Mouse (Mus musculus) myocyte (in vitro differentiated cells): Measurements from ENCODE around the gene Cd83. TPM values are rescaled to one million over a fixed set of nuclear protein-coding genes. Genes with fewer than 3 reads are reported as not detected.

Experiments used
- H3K27me3 ChIP-seq: one replicate; pipeline ENCODE4 v1.6.1; 2011; ENCODE audit not compliant: control insufficient read depth, insufficient read depth, insufficient read length
- H3K36me3 ChIP-seq: one replicate; pipeline ENCODE4 v1.6.1; 2011; ENCODE audit not compliant: control insufficient read depth, insufficient read depth
- H3K4me2 ChIP-seq: one replicate; pipeline ENCODE4 v1.6.1; 2011; ENCODE audit warnings: low read depth, control low read depth
- H3K4me3 ChIP-seq: one replicate; pipeline ENCODE4 v1.5.1; 2011; ENCODE audit warnings: mild to moderate bottlenecking, control low read depth, moderate library complexity
- H3K79me2 ChIP-seq: one replicate; pipeline ENCODE4 v1.6.1; 2011; ENCODE audit not compliant: control insufficient read depth, insufficient read depth
- H3ac ChIP-seq: one replicate; pipeline ENCODE4 v1.6.1; 2011; ENCODE audit not compliant: control insufficient read depth, insufficient read length
- CEBPB ChIP-seq: IDR thresholded peaks from 2 replicates; pipeline ENCODE4 v1.6.1; 2011; ENCODE audit warnings: mild to moderate bottlenecking, moderate library complexity; ENCODE audit not compliant: poor library complexity, insufficient read depth, severe bottlenecking
- E2F4 ChIP-seq: IDR thresholded peaks from one replicate; pipeline ENCODE4 v1.6.1; 2011; ENCODE audit warnings: mild to moderate bottlenecking, control low read depth, moderate library complexity; ENCODE audit not compliant: insufficient read depth
- MAX ChIP-seq: IDR thresholded peaks from one replicate; pipeline ENCODE4 v1.6.1; 2011; ENCODE audit warnings: low read depth, mild to moderate bottlenecking, control low read depth
- MYOD1 ChIP-seq, 3 experiments: IDR thresholded peaks; one replicate each; pipeline ENCODE4 v1.6.1; 2011; ENCODE audit warnings: control low read depth in 2 of 3, low read depth in 2 of 3, mild to moderate bottlenecking in 2 of 3, moderate library complexity in 1 of 3; ENCODE audit not compliant: insufficient read length in 2 of 3, control insufficient read depth in 1 of 3
- MYOG ChIP-seq, 3 experiments: IDR thresholded peaks; one replicate each; pipeline ENCODE4 v1.6.1; 2011; ENCODE audit warnings: control low read depth in 2 of 3, low read depth in 2 of 3, mild to moderate bottlenecking in 2 of 3; ENCODE audit not compliant: insufficient read length in 2 of 3, control insufficient read depth in 1 of 3, insufficient read depth in 1 of 3
- POLR2A ChIP-seq: IDR thresholded peaks from one replicate; pipeline ENCODE4 v1.6.1; 2011; ENCODE audit warnings: low read depth, mild to moderate bottlenecking, control low read depth, moderate library complexity; ENCODE audit not compliant: insufficient read length
- POLR2AphosphoS2 ChIP-seq: IDR thresholded peaks from one replicate; pipeline ENCODE4 v1.6.1; 2011; ENCODE audit warnings: low read depth, control low read depth; ENCODE audit not compliant: insufficient read length
- REST ChIP-seq: IDR thresholded peaks from one replicate; pipeline ENCODE4 v1.6.1; 2011; ENCODE audit warnings: mild to moderate bottlenecking, control low read depth, moderate library complexity; ENCODE audit not compliant: insufficient read depth, insufficient read length
- SRF ChIP-seq: IDR thresholded peaks from one replicate; pipeline ENCODE4 v1.6.1; 2011; ENCODE audit warnings: low read depth; ENCODE audit not compliant: control insufficient read depth, insufficient read length
- TCF12 ChIP-seq: IDR thresholded peaks from one replicate; pipeline ENCODE4 v1.6.1; 2011; ENCODE audit warnings: mild to moderate bottlenecking, control low read depth; ENCODE audit not compliant: poor library complexity, insufficient read depth, severe bottlenecking
- TCF3 ChIP-seq: IDR thresholded peaks from one replicate; pipeline ENCODE4 v1.6.1; 2011; ENCODE audit warnings: low read depth, control low read depth; ENCODE audit not compliant: insufficient read length
- USF1 ChIP-seq: IDR thresholded peaks from one replicate; pipeline ENCODE4 v1.6.1; 2011; ENCODE audit warnings: low read depth, mild to moderate bottlenecking, control low read depth, moderate library complexity
- polyA plus RNA-seq: library from polyadenylated mRNA; unstranded; fragments of >200 nt; fragmentation: generic; extraction: Trizol; gene quantifications from one replicate; pipeline ENCODE4 v1.2.1, GENCODE M21; 2012; ENCODE audit warnings: missing spikeins

The Cd83 gene
- polyA plus RNA-seq, 1 experiment = not detected

DNA sequence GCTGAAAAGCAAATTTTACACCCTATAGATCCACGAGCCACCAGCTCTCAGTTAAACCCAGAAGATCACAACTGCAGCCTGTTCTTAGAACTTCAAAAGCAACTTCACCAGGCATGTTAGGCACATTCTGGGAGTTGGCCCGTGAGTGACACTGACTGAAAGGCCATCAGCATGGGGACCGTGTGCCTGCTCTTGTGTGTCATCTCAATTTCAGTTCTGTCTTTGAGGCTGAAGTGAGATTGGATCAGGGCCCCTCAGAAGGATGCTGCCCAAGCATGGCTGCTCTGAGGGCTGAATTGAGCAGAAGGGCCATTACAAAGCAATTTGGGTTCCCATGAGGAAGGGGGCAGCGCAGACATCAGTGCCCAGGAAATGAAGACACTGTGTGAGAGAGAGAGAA lies 37.7 kb downstream of the Cd83 start:
- Histone ChIP-seq H3K79me2 (no peaks in the 10 kb centered on the region), H3K4me3 (no peak overlapping the region), H3K4me2 (no peak overlapping the region), H3K27me3 (no peaks in the 10 kb centered on the region), H3ac (no peak overlapping the region), H3K36me3 (no peaks in the 10 kb centered on the region)
- TF ChIP-seq MYOD1 (IDR thresholded peaks at IDR 0.05; ENCODE audit: control insufficient read depth in 1 of 3, insufficient read length in 2 of 3, low read depth in 2 of 3) (no peak), REST (no peak), CEBPB (no peak), USF1 (no peak), E2F4 (no peak), POLR2AphosphoS2 (no peak), SRF (no peak), TCF3 (no peak), MYOG (IDR thresholded peaks at IDR 0.05; ENCODE audit: control insufficient read depth in 1 of 3, insufficient read depth in 1 of 3, insufficient read length in 2 of 3, low read depth in 2 of 3) (no peak), TCF12 (no peak), MAX (no peak), POLR2A (no peak)

GRCm38 (mm10) chr13:43828648-43829047 lies 44.1 kb downstream of the Cd83 start:
- H3K4me2 ChIP-seq = no peak overlapping the region
- H3K27me3 ChIP-seq = no peaks in the 10 kb centered on the region
- H3K4me3 ChIP-seq = no peak overlapping the region
- H3K79me2 ChIP-seq = no peaks in the 10 kb centered on the region
- TF ChIP-seq POLR2A (no peak), REST (no peak), USF1 (no peak), CEBPB (no peak), E2F4 (no peak), MAX (no peak), MYOD1 (IDR thresholded peaks at IDR 0.05; ENCODE audit: control insufficient read depth in 1 of 3, insufficient read length in 2 of 3, low read depth in 2 of 3) (no peak), POLR2AphosphoS2 (no peak), MYOG (IDR thresholded peaks at IDR 0.05; ENCODE audit: control insufficient read depth in 1 of 3, insufficient read depth in 1 of 3, insufficient read length in 2 of 3, low read depth in 2 of 3) (no peak), TCF3 (no peak), SRF (no peak), TCF12 (no peak)
- no peak overlapping the region for H3ac ChIP-seq
- no peaks in the 10 kb centered on the region for H3K36me3 ChIP-seq

GRCm38 (mm10) chr13:43830892-43831673 lies 46.5 kb downstream of the Cd83 start:
- H3K27me3 ChIP-seq = no peaks in the 10 kb centered on the region
- H3K4me3 ChIP-seq = no peak overlapping the region
- TF ChIP-seq MYOD1 (IDR thresholded peaks at IDR 0.05; ENCODE audit: control insufficient read depth in 1 of 3, insufficient read length in 2 of 3, low read depth in 2 of 3) (no peak), MYOG (IDR thresholded peaks at IDR 0.05; ENCODE audit: control insufficient read depth in 1 of 3, insufficient read depth in 1 of 3, insufficient read length in 2 of 3, low read depth in 2 of 3) (no peak), USF1 (no peak), MAX (no peak), TCF12 (no peak), POLR2A (no peak), SRF (no peak), POLR2AphosphoS2 (no peak), TCF3 (no peak), REST (no peak)
- no peak overlapping the region for H3K4me2 ChIP-seq
- H3K79me2 ChIP-seq = no peaks in the 10 kb centered on the region
- H3ac ChIP-seq = no peak overlapping the region
- H3K36me3 ChIP-seq = no peaks in the 10 kb centered on the region

- Histone ChIP-seq H3K27me3 (no peaks in the 10 kb centered on the region), H3K36me3 (no peaks in the 10 kb centered on the region), H3K4me2 (no peak overlapping the region), H3ac (no peak overlapping the region), H3K4me3 (no peak overlapping the region), H3K79me2 (no peaks in the 10 kb centered on the region)
- TF ChIP-seq MYOD1 (IDR thresholded peaks at IDR 0.05; ENCODE audit: control insufficient read depth in 1 of 3, insufficient read length in 2 of 3, low read depth in 2 of 3) (no peak), CEBPB (no peak), E2F4 (no peak), REST (no peak), POLR2AphosphoS2 (no peak), MYOG (IDR thresholded peaks at IDR 0.05; ENCODE audit: control insufficient read depth in 1 of 3, insufficient read depth in 1 of 3, insufficient read length in 2 of 3, low read depth in 2 of 3) (no peak)
Observed at GRCm38 (mm10) chr13:43832731-43833130, 48.2 kb downstream of the Cd83 start.

GRCm38 (mm10) chr13:43836376-43836775 lies 51.8 kb downstream of the Cd83 start:
- TF ChIP-seq SRF = no peak
- no peak for TF ChIP-seq TCF12
- no peak for TF ChIP-seq CEBPB
- TF ChIP-seq E2F4 = no peak
- no peak for TF ChIP-seq POLR2A
- TF ChIP-seq USF1 = no peak
- TF ChIP-seq MYOG (IDR thresholded peaks at IDR 0.05; ENCODE audit: control insufficient read depth in 1 of 3, insufficient read depth in 1 of 3, insufficient read length in 2 of 3, low read depth in 2 of 3) = no peak
- no peak for TF ChIP-seq POLR2AphosphoS2
- TF ChIP-seq TCF3 = no peak
- no peak for TF ChIP-seq MYOD1 (IDR thresholded peaks at IDR 0.05; ENCODE audit: control insufficient read depth in 1 of 3, insufficient read length in 2 of 3, low read depth in 2 of 3)
- TF ChIP-seq MAX = no peak
- TF ChIP-seq REST = no peak

More at GRCm38 (mm10) chr13:43836376-43836775, 51.8 kb downstream of the Cd83 start:
- Histone ChIP-seq H3K79me2 (no peaks in the 10 kb centered on the region), H3K4me2 (no peak overlapping the region), H3K27me3 (no peaks in the 10 kb centered on the region), H3K4me3 (no peak overlapping the region), H3ac (no peak overlapping the region), H3K36me3 (no peaks in the 10 kb centered on the region)
